Mouse (Mus musculus) stomach, postnatal 0 days (tissue): Measurements from ENCODE around the gene Pgc. TPM values are rescaled to one million over a fixed set of nuclear protein-coding genes. Genes with fewer than 3 reads are reported as not detected.

Experiments
- ATAC-seq: fragments of 200-750 bp; cut with Nextera tagmentation; 2 replicates; pipeline ENCODE4 v1.8.0; 2017; ENCODE audit not compliant: low FRiP score, low TSS enrichment
- DNase-seq: peaks from one replicate; pipeline ENCODE4 v3.0.0-alpha.2; 2016; ENCODE audit warnings: low spot score
- H3K27ac ChIP-seq: fragments of 300-500 bp; sonication (generic); replicated peaks from 2 replicates; pipeline ENCODE4 v1.5.1; 2014; ENCODE audit warnings: mild to moderate bottlenecking, control low read depth
- H3K27me3 ChIP-seq: fragments of 300-500 bp; sonication (generic); 2 replicates; pipeline ENCODE4 v1.6.1; 2014; ENCODE audit warnings: low read length; ENCODE audit not compliant: control insufficient read depth, insufficient read depth
- H3K36me3 ChIP-seq: fragments of 300-500 bp; sonication (generic); 2 replicates; pipeline ENCODE4 v1.6.1; 2014; ENCODE audit warnings: low read length, mixed read lengths; ENCODE audit not compliant: control insufficient read depth, insufficient read depth
- H3K4me1 ChIP-seq: fragments of 300-500 bp; sonication (generic); replicated peaks from 2 replicates; pipeline ENCODE4 v1.6.1; 2014; ENCODE audit warnings: antibody characterized with exemption; ENCODE audit not compliant: control insufficient read depth, insufficient read depth
- H3K4me2 ChIP-seq: fragments of 300-500 bp; sonication (generic); replicated peaks from 2 replicates; pipeline ENCODE4 v1.6.1; 2014; ENCODE audit warnings: low read depth, mild to moderate bottlenecking, control low read depth, moderate library complexity
- H3K4me3 ChIP-seq: fragments of 300-500 bp; sonication (generic); 2 replicates; pipeline ENCODE4 v1.5.1; 2014; ENCODE audit warnings: low read depth, low read length, control low read depth
- H3K9ac ChIP-seq: fragments of 300-500 bp; sonication (generic); 2 replicates; pipeline ENCODE4 v1.6.1; 2014; ENCODE audit warnings: mild to moderate bottlenecking, low read length, control low read depth, mixed read lengths
- H3K9me3 ChIP-seq: fragments of 300-500 bp; sonication (generic); 2 replicates; pipeline ENCODE4 v1.6.1; 2016; ENCODE audit warnings: low read length; ENCODE audit not compliant: control insufficient read depth
- CTCF ChIP-seq: IDR thresholded peaks from 2 replicates; pipeline ENCODE4 v1.5.1; 2016; ENCODE audit warnings: antibody characterized with exemption, low read depth, mild to moderate bottlenecking, moderate library complexity
- EP300 ChIP-seq: optimal IDR thresholded peaks from 2 replicates; pipeline ENCODE3; 2016; ENCODE audit warnings: antibody characterized with exemption
- WGBS: fragments of 180-500 bp; shearing (Covaris S2); extraction: QIAGEN DNeasy Blood & Tissue Kit; methylation state at CpG from one replicate; pipeline ENCODE4 v1.1.7; 2014; 5-methylcytosine and 5-hydroxymethylcytosine counted together
- polyA plus RNA-seq: library from polyadenylated mRNA; unstranded; fragments of >200 nt; fragmentation: Nextera tagmentation; extraction: Ambion mirVana; gene quantifications from 2 replicates; pipeline ENCODE4 v1.2.1, GENCODE M21; 2015

The Pgc gene
- polyA plus RNA-seq, 1 experiment from 2014 or later: 1,647 TPM

GRCm38 (mm10) chr17:47738879-47739798, 12.5 kb downstream of the Pgc start:
- peak overlapping the region; percentile 90 for H3K27ac ChIP-seq
- H3K9ac ChIP-seq: peak overlapping the region; percentile 72
- H3K9me3 ChIP-seq: no peaks in the 10 kb centered on the region
- H3K36me3 ChIP-seq: no peaks in the 10 kb centered on the region
- DNase-seq (no peak), ATAC-seq (no peak)
- peak overlapping the region; percentile 78 for H3K4me3 ChIP-seq
- peak overlapping the region; percentile 91 for H3K4me2 ChIP-seq
- TF ChIP-seq EP300 (no peak), CTCF (no peak)
- 27% methylated on average over 20 of the region's 20 CpGs for WGBS
- H3K4me1 ChIP-seq: peaks cover 3% of the 10 kb centered on the region
- H3K27me3 ChIP-seq: no peaks in the 10 kb centered on the region

GRCm38 (mm10) chr17:47740186-47740585, 13.5 kb downstream of the Pgc start:
- Histone ChIP-seq H3K9me3 (no peaks in the 10 kb centered on the region), H3K27me3 (no peaks in the 10 kb centered on the region), H3K9ac (no peak overlapping the region), H3K4me3 (no peak overlapping the region), H3K27ac (no peak overlapping the region), H3K4me1 (peaks cover 3% of the 10 kb centered on the region), H3K4me2 (no peak overlapping the region), H3K36me3 (no peaks in the 10 kb centered on the region)
- 92% methylated on average over 2 of the region's 2 CpGs for WGBS
- TF ChIP-seq CTCF (peak; percentile 40), EP300 (no peak)
- no peak for DNase-seq
- ATAC-seq: no peak

- ATAC-seq: no peak
- 39% methylated on average over 16 of the region's 16 CpGs for WGBS
Observed at GRCm38 (mm10) chr17:47742991-47743734, 16.5 kb downstream of the Pgc start.

GRCm38 (mm10) chr17:47744086-47744485, 17.4 kb downstream of the Pgc start:
- Histone ChIP-seq H3K36me3 (no peaks in the 10 kb centered on the region), H3K4me1 (peaks cover 7% of the 10 kb centered on the region), H3K27me3 (no peaks in the 10 kb centered on the region), H3K4me2 (no peak overlapping the region), H3K27ac (no peak overlapping the region), H3K9me3 (no peaks in the 10 kb centered on the region), H3K4me3 (no peak overlapping the region), H3K9ac (no peak overlapping the region)
- ATAC-seq: no peak
- no peak for DNase-seq
- TF ChIP-seq EP300 (no peak), CTCF (no peak)
- 94% methylated on average over 14 of the region's 14 CpGs for WGBS

More at GRCm38 (mm10) chr17:47742991-47743734, 16.5 kb downstream of the Pgc start:
- Histone ChIP-seq H3K4me3 (no peak overlapping the region), H3K27me3 (no peaks in the 10 kb centered on the region), H3K4me2 (no peak overlapping the region), H3K9ac (no peak overlapping the region), H3K4me1 (peaks cover 3% of the 10 kb centered on the region), H3K9me3 (no peaks in the 10 kb centered on the region), H3K27ac (no peak overlapping the region), H3K36me3 (no peaks in the 10 kb centered on the region)
- DNase-seq: no peak
- TF ChIP-seq EP300 (no peak), CTCF (peak; percentile 61)

- Histone ChIP-seq H3K4me2 (no peak overlapping the region), H3K27ac (no peak overlapping the region), H3K27me3 (no peaks in the 10 kb centered on the region), H3K4me1 (peaks cover 4% of the 10 kb centered on the region; the same call in 1 of the 2 replicates), H3K36me3 (no peaks in the 10 kb centered on the region), H3K9ac (no peak overlapping the region), H3K4me3 (no peak overlapping the region), H3K9me3 (no peaks in the 10 kb centered on the region)
- no peak for DNase-seq
- 88% methylated on average over 10 of the region's 10 CpGs for WGBS
- TF ChIP-seq EP300 (no peak), CTCF (peak; percentile 56)
- ATAC-seq: no peak
Observed at GRCm38 (mm10) chr17:47744746-47745368, 18.2 kb downstream of the Pgc start.
